Mouse (Mus musculus) kidney, embryonic 14.5 days (tissue): Measurements from ENCODE around the gene Frmd4a. TPM values are rescaled to one million over a fixed set of nuclear protein-coding genes. Genes with fewer than 3 reads are reported as not detected.
A peak's percentile ranks its signal among the peaks of the same experiment; 100 is the strongest.

ENCODE experiments used
- ATAC-seq: fragments of 200-750 bp; cut with Nextera tagmentation; 2 replicates; pipeline ENCODE4 v1.8.0; 2017; ENCODE audit warnings: moderate number of reproducible peaks, mild to moderate bottlenecking, moderate TSS enrichment, moderate library complexity; ENCODE audit not compliant: low FRiP score, low TSS enrichment
- H3K27ac ChIP-seq: fragments of 300-500 bp; sonication (generic); 2 replicates; pipeline ENCODE4 v1.5.1; 2014; ENCODE audit warnings: low read depth, mild to moderate bottlenecking, low read length, moderate library complexity, mixed read lengths
- H3K27me3 ChIP-seq: fragments of 300-500 bp; sonication (generic); 2 replicates; pipeline ENCODE4 v1.6.1; 2014; ENCODE audit warnings: mild to moderate bottlenecking, low read length; ENCODE audit not compliant: control insufficient read depth, insufficient read depth
- H3K36me3 ChIP-seq: fragments of 300-500 bp; sonication (generic); 2 replicates; pipeline ENCODE4 v1.6.1; 2014; ENCODE audit warnings: low read length, mixed read lengths; ENCODE audit not compliant: control insufficient read depth, insufficient read depth
- H3K4me1 ChIP-seq: fragments of 300-500 bp; sonication (generic); 2 replicates; pipeline ENCODE4 v1.6.1; 2014; ENCODE audit warnings: low read length, mixed read lengths; ENCODE audit not compliant: control insufficient read depth, insufficient read depth
- H3K4me2 ChIP-seq: fragments of 300-500 bp; sonication (generic); replicated peaks from 2 replicates; pipeline ENCODE4 v1.6.1; 2014; ENCODE audit warnings: low read depth, mild to moderate bottlenecking, low read length
- H3K4me3 ChIP-seq: fragments of 300-500 bp; sonication (generic); 2 replicates; pipeline ENCODE4 v1.5.1; 2014; ENCODE audit warnings: mild to moderate bottlenecking, low read length
- H3K9ac ChIP-seq: fragments of 300-500 bp; sonication (generic); 2 replicates; pipeline ENCODE4 v1.6.1; 2014; ENCODE audit warnings: low read depth, mild to moderate bottlenecking, low read length, moderate library complexity
- H3K9me3 ChIP-seq: fragments of 300-500 bp; sonication (generic); 2 replicates; pipeline ENCODE4 v1.6.1; 2016; ENCODE audit warnings: low read length; ENCODE audit not compliant: control insufficient read depth
- WGBS: fragments of 180-500 bp; shearing (Covaris S2); extraction: QIAGEN DNeasy Blood & Tissue Kit; methylation state at CpG from one replicate; pipeline ENCODE4 v1.1.7; 2014; 5-methylcytosine and 5-hydroxymethylcytosine counted together
- polyA plus RNA-seq: library from polyadenylated mRNA; unstranded; fragments of >200 nt; fragmentation: Nextera tagmentation; extraction: Ambion mirVana; gene quantifications from 2 replicates; pipeline ENCODE4 v1.2.1, GENCODE M21; 2014

The Frmd4a gene
- polyA plus RNA-seq, 1 experiment from 2014 or later, result 39.2 TPM

GRCm38 (mm10) chr2:4636656-4637055, 619.1 kb downstream of the Frmd4a start:
- no peak overlapping the region for H3K27ac ChIP-seq
- no peak overlapping the region for H3K4me2 ChIP-seq
- 83% methylated on average over 7 of the region's 7 CpGs for WGBS
- no peak for ATAC-seq
- H3K27me3 ChIP-seq, result no peaks in the 10 kb centered on the region
- H3K4me1 ChIP-seq, result no peaks in the 10 kb centered on the region
- no peak overlapping the region for H3K4me3 ChIP-seq
- H3K9ac ChIP-seq, result no peak overlapping the region
- no peaks in the 10 kb centered on the region for H3K9me3 ChIP-seq
- H3K36me3 ChIP-seq, result peaks cover 71% of the 10 kb centered on the region

DNA sequence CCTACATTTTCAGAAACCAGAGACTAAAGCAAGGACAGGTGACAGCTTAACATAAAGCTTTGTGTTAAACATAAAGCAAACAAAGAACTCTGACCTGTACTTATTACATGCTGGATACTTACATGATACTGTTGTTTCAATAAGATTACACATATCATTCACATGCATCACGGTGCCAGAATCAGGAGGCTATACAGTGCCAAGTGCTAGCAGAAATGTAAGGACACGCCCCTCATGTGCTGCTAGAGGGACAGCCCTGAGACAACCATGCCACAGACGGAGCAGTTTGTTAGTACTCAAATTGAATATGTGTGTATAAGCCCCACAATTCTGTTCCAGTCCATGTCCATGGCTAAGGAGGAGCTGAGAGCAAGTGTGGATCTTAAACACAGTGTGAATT, 620.7 kb downstream of the Frmd4a start:
- H3K36me3 ChIP-seq, result peaks cover 70% of the 10 kb centered on the region
- WGBS, result 89% methylated on average over 3 of the region's 3 CpGs
- no peak for ATAC-seq
- no peak overlapping the region for H3K27ac ChIP-seq
- no peak overlapping the region for H3K4me2 ChIP-seq
- no peak overlapping the region for H3K9ac ChIP-seq
- no peaks in the 10 kb centered on the region for H3K9me3 ChIP-seq
- H3K4me3 ChIP-seq, result no peak overlapping the region
- H3K27me3 ChIP-seq, result no peaks in the 10 kb centered on the region
- H3K4me1 ChIP-seq, result no peaks in the 10 kb centered on the region

- Histone ChIP-seq H3K4me1 (no peaks in the 10 kb centered on the region), H3K27ac (no peak overlapping the region), H3K36me3 (peaks cover 48% of the 10 kb centered on the region), H3K9ac (no peak overlapping the region), H3K4me3 (no peak overlapping the region), H3K4me2 (no peak overlapping the region), H3K9me3 (no peaks in the 10 kb centered on the region), H3K27me3 (no peaks in the 10 kb centered on the region)
- WGBS, result 85% methylated on average over 4 of the region's 4 CpGs
- no peak for ATAC-seq
Measured at GRCm38 (mm10) chr2:4645066-4645465, 627.5 kb downstream of the Frmd4a start.

GRCm38 (mm10) chr2:4648094-4648493, 630.6 kb downstream of the Frmd4a start:
- Histone ChIP-seq H3K4me3 (no peak overlapping the region), H3K27me3 (no peaks in the 10 kb centered on the region), H3K4me1 (peaks cover 5% of the 10 kb centered on the region), H3K4me2 (no peak overlapping the region), H3K27ac (no peak overlapping the region), H3K36me3 (peaks cover 30% of the 10 kb centered on the region), H3K9me3 (no peaks in the 10 kb centered on the region), H3K9ac (no peak overlapping the region)
- no peak for ATAC-seq
- 92% methylated on average over 4 of the region's 4 CpGs for WGBS

DNA sequence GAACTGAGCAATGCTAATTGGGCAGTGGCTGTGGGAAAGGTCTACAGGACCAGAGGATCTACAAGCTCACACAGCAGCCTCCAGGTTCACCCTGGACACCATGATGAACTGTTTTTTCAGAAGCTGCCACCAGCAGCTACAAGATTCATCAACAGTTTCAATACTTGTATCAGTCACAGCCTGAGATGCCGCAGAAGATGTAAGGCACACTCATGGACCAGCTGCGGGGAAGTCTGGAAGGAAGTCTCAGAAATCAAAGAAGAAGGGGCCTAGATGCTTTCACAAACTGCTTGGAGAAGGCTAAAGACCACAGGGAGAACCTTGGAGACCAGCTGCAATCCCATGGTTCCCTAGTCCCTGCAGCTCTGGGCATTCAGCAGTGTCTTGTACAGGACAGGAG, 632.1 kb downstream of the Frmd4a start:
- ATAC-seq, result no peak
- 95% methylated on average over 2 of the region's 2 CpGs for WGBS
- H3K4me2 ChIP-seq, result no peak overlapping the region
- no peak overlapping the region for H3K27ac ChIP-seq
- no peak overlapping the region for H3K9ac ChIP-seq
- H3K4me1 ChIP-seq, result peaks cover 5% of the 10 kb centered on the region
- no peaks in the 10 kb centered on the region for H3K9me3 ChIP-seq
- H3K4me3 ChIP-seq, result no peak overlapping the region
- peaks cover 24% of the 10 kb centered on the region; the same call in 1 of the 2 replicates for H3K36me3 ChIP-seq
- H3K27me3 ChIP-seq, result no peaks in the 10 kb centered on the region

- peak within 1 kb of the TSS; percentile 66 for H3K4me3 ChIP-seq
- H3K27ac ChIP-seq, result peak within 1 kb of the TSS; percentile 43; the same call in 1 of the 2 replicates
- H3K4me1 ChIP-seq, result peaks cover 5% of the 10 kb centered on the region
- H3K9me3 ChIP-seq, result no peaks in the 10 kb centered on the region
- H3K27me3 ChIP-seq, result no peaks in the 10 kb centered on the region
- peak; percentile 92; the same call in 1 of the 2 replicates for ATAC-seq
- peak within 1 kb of the TSS; percentile 71 for H3K4me2 ChIP-seq
- peak within 1 kb of the TSS; percentile 79 for H3K9ac ChIP-seq
- H3K36me3 ChIP-seq, result peaks cover 9% of the 10 kb centered on the region; the same call in 1 of the 2 replicates
- WGBS, result 2% methylated on average over 40 of the region's 40 CpGs
Measured at GRCm38 (mm10) chr2:4651500-4652285, 634.2 kb downstream of the Frmd4a start, which contains the start of gene Prpf18. Prpf18 (minus strand) TSS chr2:4652113.

GRCm38 (mm10) chr2:4660677-4661076, 643.2 kb downstream of the Frmd4a start:
- Histone ChIP-seq H3K4me1 (no peaks in the 10 kb centered on the region), H3K4me2 (no peak overlapping the region), H3K9ac (no peak overlapping the region), H3K9me3 (no peaks in the 10 kb centered on the region), H3K27me3 (no peaks in the 10 kb centered on the region), H3K4me3 (no peak overlapping the region), H3K36me3 (no peaks in the 10 kb centered on the region), H3K27ac (no peak overlapping the region)
- 84% methylated on average over 2 of the region's 2 CpGs for WGBS
- no peak for ATAC-seq
